Mouse (Mus musculus): ENCODE measurements around the gene Nrip3. TPM values are rescaled to one million over a fixed set of nuclear protein-coding genes. Genes with fewer than 3 reads are reported as not detected.

Gene Nrip3
- polyA plus RNA-seq, 1 experiment from 2014 or later: 12.6 TPM

- no peak for ATAC-seq (ENCODE audit: low FRiP score)
- Histone ChIP-seq H3K4me3 (replicated peaks; ENCODE audit: low read length) (no peak overlapping the region), H3K27ac (no peak overlapping the region), H3K9ac (no peak overlapping the region), H3K36me3 (replicated peaks; ENCODE audit: control insufficient read depth, insufficient read depth) (no peaks in the 10 kb centered on the region), H3K4me2 (replicated peaks) (no peak overlapping the region), H3K27me3 (ENCODE audit: control insufficient read depth, insufficient read depth, low read length) (no peaks in the 10 kb centered on the region), H3K4me1 (replicated peaks; ENCODE audit: control insufficient read depth, insufficient read depth, low read length) (no peaks in the 10 kb centered on the region), H3K9me3 (ENCODE audit: control insufficient read depth, low read length) (no peaks in the 10 kb centered on the region)
- WGBS: 92% methylated on average over 6 of the region's 6 CpGs
- no peak for DNase-seq (ENCODE audit: low spot score)
Observed at GRCm38 (mm10) chr7:109804355-109804754, 22.5 kb upstream of the Nrip3 start.

GRCm38 (mm10) chr7:109803516-109803915, 21.7 kb upstream of the Nrip3 start:
- Histone ChIP-seq H3K4me3 (replicated peaks; ENCODE audit: low read length) (no peak overlapping the region), H3K4me2 (replicated peaks) (no peak overlapping the region), H3K9ac (no peak overlapping the region), H3K27ac (no peak overlapping the region), H3K9me3 (ENCODE audit: control insufficient read depth, low read length) (no peaks in the 10 kb centered on the region), H3K4me1 (replicated peaks; ENCODE audit: control insufficient read depth, insufficient read depth, low read length) (no peaks in the 10 kb centered on the region), H3K36me3 (replicated peaks; ENCODE audit: control insufficient read depth, insufficient read depth) (no peaks in the 10 kb centered on the region), H3K27me3 (ENCODE audit: control insufficient read depth, insufficient read depth, low read length) (no peaks in the 10 kb centered on the region)
- 88% methylated on average over 1 of the region's 1 CpGs for WGBS
- ATAC-seq (ENCODE audit: low FRiP score): no peak
- DNase-seq (ENCODE audit: low spot score): no peak

GRCm38 (mm10) chr7:109800626-109801025, 18.8 kb upstream of the Nrip3 start:
- no peak for DNase-seq (ENCODE audit: low spot score)
- Histone ChIP-seq H3K9ac (no peak overlapping the region), H3K27ac (no peak overlapping the region), H3K36me3 (replicated peaks; ENCODE audit: control insufficient read depth, insufficient read depth) (no peaks in the 10 kb centered on the region), H3K4me3 (replicated peaks; ENCODE audit: low read length) (no peak overlapping the region), H3K4me2 (replicated peaks) (no peak overlapping the region), H3K4me1 (replicated peaks; ENCODE audit: control insufficient read depth, insufficient read depth, low read length) (no peaks in the 10 kb centered on the region), H3K9me3 (ENCODE audit: control insufficient read depth, low read length) (no peaks in the 10 kb centered on the region), H3K27me3 (ENCODE audit: control insufficient read depth, insufficient read depth, low read length) (no peaks in the 10 kb centered on the region)
- ATAC-seq (ENCODE audit: low FRiP score): no peak
- WGBS: 93% methylated on average over 4 of the region's 4 CpGs

GRCm38 (mm10) chr7:109799168-109799567, 17.3 kb upstream of the Nrip3 start:
- Histone ChIP-seq H3K4me1 (replicated peaks; ENCODE audit: control insufficient read depth, insufficient read depth, low read length) (no peaks in the 10 kb centered on the region), H3K4me3 (replicated peaks; ENCODE audit: low read length) (no peak overlapping the region), H3K4me2 (replicated peaks) (no peak overlapping the region), H3K36me3 (replicated peaks; ENCODE audit: control insufficient read depth, insufficient read depth) (no peaks in the 10 kb centered on the region), H3K27ac (no peak overlapping the region), H3K9me3 (ENCODE audit: control insufficient read depth, low read length) (no peaks in the 10 kb centered on the region), H3K27me3 (ENCODE audit: control insufficient read depth, insufficient read depth, low read length) (no peaks in the 10 kb centered on the region), H3K9ac (no peak overlapping the region)
- ATAC-seq (ENCODE audit: low FRiP score) (no peak), DNase-seq (ENCODE audit: low spot score) (no peak)
- 75% methylated on average over 11 of the region's 11 CpGs for WGBS

GRCm38 (mm10) chr7:109795564-109795963, 13.7 kb upstream of the Nrip3 start:
- no peak overlapping the region for H3K27ac ChIP-seq
- no peak for ATAC-seq (ENCODE audit: low FRiP score)
- H3K9me3 ChIP-seq (ENCODE audit: control insufficient read depth, low read length): no peaks in the 10 kb centered on the region
- no peak overlapping the region for H3K4me2 ChIP-seq (replicated peaks)
- no peaks in the 10 kb centered on the region for H3K4me1 ChIP-seq (replicated peaks; ENCODE audit: control insufficient read depth, insufficient read depth, low read length)
- H3K36me3 ChIP-seq (replicated peaks; ENCODE audit: control insufficient read depth, insufficient read depth): no peaks in the 10 kb centered on the region
- no peak overlapping the region for H3K9ac ChIP-seq
- no peak for DNase-seq (ENCODE audit: low spot score)
- no peak overlapping the region for H3K4me3 ChIP-seq (replicated peaks; ENCODE audit: low read length)
- WGBS: 83% methylated on average over 5 of the region's 5 CpGs
- H3K27me3 ChIP-seq (ENCODE audit: control insufficient read depth, insufficient read depth, low read length): no peaks in the 10 kb centered on the region

- H3K9ac ChIP-seq: no peak overlapping the region
- H3K27me3 ChIP-seq (ENCODE audit: control insufficient read depth, insufficient read depth, low read length): no peaks in the 10 kb centered on the region
- no peaks in the 10 kb centered on the region for H3K36me3 ChIP-seq (replicated peaks; ENCODE audit: control insufficient read depth, insufficient read depth)
- H3K4me2 ChIP-seq (replicated peaks): no peak overlapping the region
- no peaks in the 10 kb centered on the region for H3K4me1 ChIP-seq (replicated peaks; ENCODE audit: control insufficient read depth, insufficient read depth, low read length)
- no peak overlapping the region for H3K4me3 ChIP-seq (replicated peaks; ENCODE audit: low read length)
- no peak for ATAC-seq (ENCODE audit: low FRiP score)
- WGBS: 56% methylated on average over 2 of the region's 2 CpGs
- no peak for DNase-seq (ENCODE audit: low spot score)
- H3K27ac ChIP-seq: no peak overlapping the region
- no peaks in the 10 kb centered on the region for H3K9me3 ChIP-seq (ENCODE audit: control insufficient read depth, low read length)
Observed at GRCm38 (mm10) chr7:109794556-109794955, 12.7 kb upstream of the Nrip3 start.

GRCm38 (mm10) chr7:109792759-109793158, 10.9 kb upstream of the Nrip3 start:
- Histone ChIP-seq H3K9ac (no peak overlapping the region), H3K4me3 (replicated peaks; ENCODE audit: low read length) (no peak overlapping the region), H3K27me3 (ENCODE audit: control insufficient read depth, insufficient read depth, low read length) (no peaks in the 10 kb centered on the region), H3K4me1 (replicated peaks; ENCODE audit: control insufficient read depth, insufficient read depth, low read length) (no peaks in the 10 kb centered on the region), H3K36me3 (replicated peaks; ENCODE audit: control insufficient read depth, insufficient read depth) (no peaks in the 10 kb centered on the region), H3K4me2 (replicated peaks) (no peak overlapping the region), H3K9me3 (ENCODE audit: control insufficient read depth, low read length) (no peaks in the 10 kb centered on the region), H3K27ac (no peak overlapping the region)
- peak; percentile 69 for DNase-seq (ENCODE audit: low spot score)
- 77% methylated on average over 2 of the region's 2 CpGs for WGBS
- peak; percentile 21; the same call in 1 of the 2 replicates for ATAC-seq (ENCODE audit: low FRiP score)

- H3K4me1 ChIP-seq (replicated peaks; ENCODE audit: control insufficient read depth, insufficient read depth, low read length): no peaks in the 10 kb centered on the region
- ATAC-seq (ENCODE audit: low FRiP score) (no peak), DNase-seq (ENCODE audit: low spot score) (no peak)
- no peaks in the 10 kb centered on the region for H3K27me3 ChIP-seq (ENCODE audit: control insufficient read depth, insufficient read depth, low read length)
- H3K4me2 ChIP-seq (replicated peaks): no peak overlapping the region
- 83% methylated on average over 3 of the region's 3 CpGs for WGBS
- no peaks in the 10 kb centered on the region for H3K36me3 ChIP-seq (replicated peaks; ENCODE audit: control insufficient read depth, insufficient read depth)
- H3K9me3 ChIP-seq (ENCODE audit: control insufficient read depth, low read length): no peaks in the 10 kb centered on the region
- no peak overlapping the region for H3K9ac ChIP-seq
- H3K27ac ChIP-seq: no peak overlapping the region
- no peak overlapping the region for H3K4me3 ChIP-seq (replicated peaks; ENCODE audit: low read length)
Observed at GRCm38 (mm10) chr7:109790818-109791217, 9.0 kb upstream of the Nrip3 start.

GRCm38 (mm10) chr7:109787860-109788259, 6.0 kb upstream of the Nrip3 start:
- Histone ChIP-seq H3K9ac (no peak overlapping the region), H3K4me3 (replicated peaks; ENCODE audit: low read length) (no peak overlapping the region), H3K9me3 (ENCODE audit: control insufficient read depth, low read length) (no peaks in the 10 kb centered on the region), H3K4me2 (replicated peaks) (no peak overlapping the region), H3K36me3 (replicated peaks; ENCODE audit: control insufficient read depth, insufficient read depth) (no peaks in the 10 kb centered on the region), H3K27ac (no peak overlapping the region), H3K4me1 (replicated peaks; ENCODE audit: control insufficient read depth, insufficient read depth, low read length) (no peaks in the 10 kb centered on the region), H3K27me3 (ENCODE audit: control insufficient read depth, insufficient read depth, low read length) (peaks cover 8% of the 10 kb centered on the region)
- DNase-seq (ENCODE audit: low spot score) (no peak), ATAC-seq (ENCODE audit: low FRiP score) (no peak)
- WGBS: 90% methylated on average over 2 of the region's 2 CpGs

- no peak overlapping the region for H3K4me3 ChIP-seq (replicated peaks; ENCODE audit: low read length)
- no peak; the same call in 1 of the 2 replicates for ATAC-seq (ENCODE audit: low FRiP score)
- no peak for DNase-seq (ENCODE audit: low spot score)
- 52% methylated on average over 7 of the region's 7 CpGs for whole genome bisulfite sequencing
- no peak overlapping the region; the same call in 1 of the 2 replicates for H3K4me2 ChIP-seq (replicated peaks)
- H3K9ac ChIP-seq: no peak overlapping the region
- no peaks in the 10 kb centered on the region for H3K4me1 ChIP-seq (replicated peaks; ENCODE audit: control insufficient read depth, insufficient read depth, low read length)
- H3K27ac ChIP-seq: no peak overlapping the region
- peaks cover 43% of the 10 kb centered on the region for H3K27me3 ChIP-seq (ENCODE audit: control insufficient read depth, insufficient read depth, low read length)
- H3K9me3 ChIP-seq (ENCODE audit: control insufficient read depth, low read length): no peaks in the 10 kb centered on the region
- no peaks in the 10 kb centered on the region for H3K36me3 ChIP-seq (replicated peaks; ENCODE audit: control insufficient read depth, insufficient read depth)
Observed at GRCm38 (mm10) chr7:109783281-109783680, 1.5 kb upstream of the Nrip3 start.

All from hindbrain, embryonic 14.5 days (tissue).